Mouse (Mus musculus) heart, embryonic 10.5 days (tissue): ENCODE measurements around the gene Kcnh4. TPM values are rescaled to one million over a fixed set of nuclear protein-coding genes. Genes with fewer than 3 reads are reported as not detected.

Source experiments
- DNase-seq: peaks from one replicate; pipeline ENCODE4 v3.0.0-alpha.2; 2017; ENCODE audit warnings: low spot score
- H3K27ac ChIP-seq: fragments of 300-500 bp; sonication (generic); 2 replicates; pipeline ENCODE4 v1.5.1; 2016; ENCODE audit warnings: mild to moderate bottlenecking
- H3K27me3 ChIP-seq: fragments of 300-500 bp; sonication (generic); 2 replicates; pipeline ENCODE4 v1.6.1; 2016; ENCODE audit warnings: mild to moderate bottlenecking; ENCODE audit not compliant: poor library complexity, insufficient read depth, severe bottlenecking
- H3K36me3 ChIP-seq: fragments of 300-500 bp; sonication (generic); 2 replicates; pipeline ENCODE4 v1.6.1; 2016; ENCODE audit warnings: mild to moderate bottlenecking, moderate library complexity
- H3K4me1 ChIP-seq: fragments of 300-500 bp; sonication (generic); 2 replicates; pipeline ENCODE4 v1.6.1; 2016; ENCODE audit warnings: mild to moderate bottlenecking
- H3K4me3 ChIP-seq: fragments of 300-500 bp; sonication (generic); 2 replicates; pipeline ENCODE4 v1.5.1; 2016; ENCODE audit warnings: mild to moderate bottlenecking, moderate library complexity
- H3K9me3 ChIP-seq: fragments of 300-500 bp; sonication (generic); 2 replicates; pipeline ENCODE4 v1.6.1; 2016; ENCODE audit warnings: mild to moderate bottlenecking, moderate library complexity
- WGBS: fragments of 180-500 bp; shearing (Covaris S2); methylation state at CpG from one replicate; pipeline ENCODE4 v1.1.7; 2016; 5-methylcytosine and 5-hydroxymethylcytosine counted together
- polyA plus RNA-seq: library from polyadenylated mRNA; unstranded; fragments of >200 nt; fragmentation: Nextera tagmentation; extraction: Ambion mirVana; gene quantifications from 2 replicates; pipeline ENCODE4 v1.2.1, GENCODE M21; 2016

Kcnh4 gene
- polyA plus RNA-seq, 1 experiment from 2014 or later: not detected

GRCm38 (mm10) chr11:100722493-100723028 lies 37.2 kb downstream of the Kcnh4 start:
- DNase-seq: no peak
- Histone ChIP-seq H3K9me3 (no peaks in the 10 kb centered on the region), H3K4me1 (peaks cover 53% of the 10 kb centered on the region), H3K27ac (peak overlapping the region; percentile 56), H3K36me3 (peaks cover 25% of the 10 kb centered on the region), H3K27me3 (no peaks in the 10 kb centered on the region), H3K4me3 (0 out of 2 replicates have a peak overlapping the region, but pooled peaks have one; percentile 12)
- WGBS: 41% methylated on average over 2 of the region's 2 CpGs

GRCm38 (mm10) chr11:100721776-100722492 lies 37.8 kb downstream of the Kcnh4 start:
- WGBS: 42% methylated on average over 8 of the region's 8 CpGs
- no peak for DNase-seq
- H3K27me3 ChIP-seq: no peaks in the 10 kb centered on the region
- peaks cover 31% of the 10 kb centered on the region for H3K36me3 ChIP-seq
- peak overlapping the region; percentile 56 for H3K27ac ChIP-seq
- H3K4me3 ChIP-seq: peak overlapping the region; percentile 12
- no peaks in the 10 kb centered on the region for H3K9me3 ChIP-seq
- peaks cover 53% of the 10 kb centered on the region for H3K4me1 ChIP-seq

- DNase-seq: no peak
- Histone ChIP-seq H3K27ac (peak overlapping the region; percentile 56), H3K4me1 (peaks cover 53% of the 10 kb centered on the region), H3K27me3 (no peaks in the 10 kb centered on the region), H3K36me3 (peaks cover 38% of the 10 kb centered on the region), H3K9me3 (no peaks in the 10 kb centered on the region), H3K4me3 (no peak overlapping the region)
- 53% methylated on average over 4 of the region's 4 CpGs for WGBS
These were observed 38.5 kb downstream of the Kcnh4 start for GRCm38 (mm10) chr11:100721254-100721653.

- Histone ChIP-seq H3K27ac (peak overlapping the region; percentile 56; the same call in 1 of the 2 replicates), H3K4me3 (no peak overlapping the region), H3K9me3 (no peaks in the 10 kb centered on the region), H3K36me3 (peaks cover 47% of the 10 kb centered on the region), H3K27me3 (no peaks in the 10 kb centered on the region), H3K4me1 (peaks cover 49% of the 10 kb centered on the region)
- WGBS: 55% methylated on average over 5 of the region's 5 CpGs
- no peak for DNase-seq
These were observed 39.4 kb downstream of the Kcnh4 start for GRCm38 (mm10) chr11:100720345-100720744.

GRCm38 (mm10) chr11:100719893-100720292 lies 39.8 kb downstream of the Kcnh4 start:
- 82% methylated on average over 11 of the region's 11 CpGs for WGBS

GRCm38 (mm10) chr11:100719312-100719711 lies 40.4 kb downstream of the Kcnh4 start:
- 79% methylated on average over 3 of the region's 3 CpGs for WGBS
- H3K4me3 ChIP-seq: no peak overlapping the region
- no peaks in the 10 kb centered on the region for H3K27me3 ChIP-seq
- H3K36me3 ChIP-seq: peaks cover 53% of the 10 kb centered on the region
- peaks cover 42% of the 10 kb centered on the region for H3K4me1 ChIP-seq
- H3K27ac ChIP-seq: no peak overlapping the region
- DNase-seq: no peak
- no peaks in the 10 kb centered on the region for H3K9me3 ChIP-seq

More at GRCm38 (mm10) chr11:100719893-100720292, 39.8 kb downstream of the Kcnh4 start:
- no peak for DNase-seq
- H3K36me3 ChIP-seq: peaks cover 52% of the 10 kb centered on the region
- H3K9me3 ChIP-seq: no peaks in the 10 kb centered on the region
- peaks cover 44% of the 10 kb centered on the region for H3K4me1 ChIP-seq
- no peak overlapping the region for H3K4me3 ChIP-seq
- no peaks in the 10 kb centered on the region for H3K27me3 ChIP-seq
- H3K27ac ChIP-seq: no peak overlapping the region

- Histone ChIP-seq H3K9me3 (no peaks in the 10 kb centered on the region), H3K4me1 (peaks cover 45% of the 10 kb centered on the region), H3K4me3 (no peak overlapping the region), H3K36me3 (peaks cover 53% of the 10 kb centered on the region), H3K27me3 (no peaks in the 10 kb centered on the region), H3K27ac (no peak overlapping the region)
- DNase-seq: no peak
- WGBS: 83% methylated on average over 4 of the region's 4 CpGs
These were observed 40.9 kb downstream of the Kcnh4 start for GRCm38 (mm10) chr11:100718866-100719265.

- Histone ChIP-seq H3K9me3 (no peaks in the 10 kb centered on the region), H3K4me1 (peaks cover 49% of the 10 kb centered on the region), H3K36me3 (peaks cover 53% of the 10 kb centered on the region), H3K27me3 (no peaks in the 10 kb centered on the region), H3K27ac (no peak overlapping the region), H3K4me3 (no peak overlapping the region)
- DNase-seq: no peak
- WGBS: 92% methylated on average over 7 of the region's 7 CpGs
These were observed 41.3 kb downstream of the Kcnh4 start for GRCm38 (mm10) chr11:100718462-100718861.

- WGBS: 86% methylated on average over 3 of the region's 3 CpGs
- no peaks in the 10 kb centered on the region for H3K27me3 ChIP-seq
- peaks cover 50% of the 10 kb centered on the region for H3K4me1 ChIP-seq
- H3K27ac ChIP-seq: no peak overlapping the region
- no peaks in the 10 kb centered on the region for H3K9me3 ChIP-seq
- DNase-seq: no peak
- peaks cover 53% of the 10 kb centered on the region for H3K36me3 ChIP-seq
- no peak overlapping the region for H3K4me3 ChIP-seq
These were observed 43.1 kb downstream of the Kcnh4 start for GRCm38 (mm10) chr11:100716649-100717048.

- no peak overlapping the region for H3K27ac ChIP-seq
- H3K9me3 ChIP-seq: no peaks in the 10 kb centered on the region
- no peak overlapping the region for H3K4me3 ChIP-seq
- peaks cover 49% of the 10 kb centered on the region for H3K4me1 ChIP-seq
- DNase-seq: no peak
- no peaks in the 10 kb centered on the region for H3K27me3 ChIP-seq
- H3K36me3 ChIP-seq: peaks cover 63% of the 10 kb centered on the region
- 92% methylated on average over 6 of the region's 6 CpGs for WGBS
These were observed 44.8 kb downstream of the Kcnh4 start for GRCm38 (mm10) chr11:100714948-100715347.

GRCm38 (mm10) chr11:100714534-100714915 lies 45.2 kb downstream of the Kcnh4 start:
- Histone ChIP-seq H3K4me3 (peak overlapping the region; percentile 56), H3K36me3 (peaks cover 62% of the 10 kb centered on the region), H3K4me1 (peaks cover 45% of the 10 kb centered on the region), H3K27me3 (no peaks in the 10 kb centered on the region), H3K9me3 (no peaks in the 10 kb centered on the region), H3K27ac (peak overlapping the region; percentile 87)
- DNase-seq: peak; percentile 87
- 44% methylated on average over 6 of the region's 6 CpGs for WGBS

- H3K36me3 ChIP-seq: peaks cover 62% of the 10 kb centered on the region
These were observed 45.8 kb downstream of the Kcnh4 start, which contains the start of gene Hspb9 for GRCm38 (mm10) chr11:100713735-100714533. TSS of gene Hspb9 (plus strand) at chr11:100713850.

GRCm38 (mm10) chr11:100713174-100713573 lies 46.6 kb downstream of the Kcnh4 start:
- Histone ChIP-seq H3K4me1 (peaks cover 45% of the 10 kb centered on the region), H3K27me3 (no peaks in the 10 kb centered on the region), H3K36me3 (peaks cover 62% of the 10 kb centered on the region), H3K4me3 (peak overlapping the region; percentile 56), H3K27ac (peak overlapping the region; percentile 87), H3K9me3 (no peaks in the 10 kb centered on the region)
- 63% methylated on average over 4 of the region's 4 CpGs for WGBS
- no peak for DNase-seq

More at GRCm38 (mm10) chr11:100713735-100714533, 45.8 kb downstream of the Kcnh4 start, which contains the start of gene Hspb9:
- peak; percentile 92 for DNase-seq
- Histone ChIP-seq H3K27ac (peak within 1 kb of the TSS; percentile 98), H3K27me3 (no peaks in the 10 kb centered on the region), H3K4me3 (peak within 1 kb of the TSS; percentile 99), H3K9me3 (no peaks in the 10 kb centered on the region), H3K4me1 (peaks cover 45% of the 10 kb centered on the region)
- 2% methylated on average over 38 of the region's 38 CpGs for WGBS
